Mouse (Mus musculus): ENCODE data around the gene Rnaseh1. TPM values are rescaled to one million over a fixed set of nuclear protein-coding genes. Genes with fewer than 3 reads are reported as not detected.

Rnaseh1 gene
- polyA plus RNA-seq, 1 experiment from 2014 or later = 31.7 TPM

DNA sequence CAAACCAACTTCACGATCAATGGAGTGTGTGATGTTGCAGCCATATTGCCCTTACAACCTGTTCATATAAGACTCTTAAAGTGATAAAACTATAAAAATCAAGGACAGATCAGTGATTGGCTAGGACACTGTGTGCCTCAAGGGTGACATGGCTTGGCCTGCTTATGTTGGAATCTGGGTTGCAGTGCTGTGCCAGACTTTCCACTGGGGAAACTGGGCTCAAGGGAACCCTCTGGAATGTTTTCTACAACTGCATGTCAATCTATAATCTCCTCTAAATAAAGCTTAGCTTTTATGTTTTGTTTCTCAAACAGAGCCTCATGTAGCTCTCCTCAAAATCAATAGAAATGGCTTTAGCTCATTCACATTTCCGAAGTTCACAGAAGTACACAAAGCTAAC, 25.2 kb upstream of the Rnaseh1 start:
- ATAC-seq (ENCODE audit: insufficient number of reproducible peaks, insufficient read depth, low FRiP score, low TSS enrichment, low read depth) = no peak
- Histone ChIP-seq H3K27me3 (no peaks in the 10 kb centered on the region), H3K4me3 (no peak overlapping the region)

DNA sequence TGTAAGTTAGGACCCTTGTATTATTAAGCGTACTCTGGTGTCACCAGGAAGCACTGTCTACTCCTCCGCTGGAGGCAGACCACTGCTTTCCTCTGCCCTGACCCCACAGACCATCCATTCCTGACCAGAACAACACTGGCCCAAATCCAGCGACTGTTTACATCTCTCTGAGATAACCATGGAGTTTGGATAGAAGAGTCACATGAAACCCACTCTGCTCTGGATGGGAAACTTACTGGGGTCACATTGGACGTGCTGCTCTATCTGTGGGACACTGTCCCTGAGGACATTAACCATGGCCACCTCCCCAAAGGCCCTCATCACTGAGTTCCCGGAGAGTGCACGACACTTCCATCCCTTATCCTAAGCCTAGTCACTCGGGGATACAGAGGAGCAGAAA, 24.0 kb upstream of the Rnaseh1 start:
- 82% methylated on average over 7 of the region's 7 CpGs for WGBS
- Histone ChIP-seq H3K4me3 (no peak overlapping the region), H3K9ac (no peak overlapping the region), H3K4me1 (0 out of 2 replicates have a peak, but pooled peaks cover 13% of the 10 kb centered on the region), H3K9me3 (no peaks in the 10 kb centered on the region), H3K27ac (no peak overlapping the region), H3K36me3 (peaks cover 26% of the 10 kb centered on the region), H3K4me2 (no peak overlapping the region), H3K27me3 (no peaks in the 10 kb centered on the region)
- no peak for ATAC-seq (ENCODE audit: insufficient number of reproducible peaks, insufficient read depth, low FRiP score, low TSS enrichment, low read depth)

More for the DNA sequence above, 25.2 kb upstream of the Rnaseh1 start:
- Histone ChIP-seq H3K4me1 (0 out of 2 replicates have a peak, but pooled peaks cover 13% of the 10 kb centered on the region), H3K36me3 (peaks cover 14% of the 10 kb centered on the region), H3K9ac (no peak overlapping the region), H3K27ac (no peak overlapping the region), H3K9me3 (no peaks in the 10 kb centered on the region), H3K4me2 (no peak overlapping the region)
- WGBS = 85% methylated on average over 2 of the region's 2 CpGs

DNA sequence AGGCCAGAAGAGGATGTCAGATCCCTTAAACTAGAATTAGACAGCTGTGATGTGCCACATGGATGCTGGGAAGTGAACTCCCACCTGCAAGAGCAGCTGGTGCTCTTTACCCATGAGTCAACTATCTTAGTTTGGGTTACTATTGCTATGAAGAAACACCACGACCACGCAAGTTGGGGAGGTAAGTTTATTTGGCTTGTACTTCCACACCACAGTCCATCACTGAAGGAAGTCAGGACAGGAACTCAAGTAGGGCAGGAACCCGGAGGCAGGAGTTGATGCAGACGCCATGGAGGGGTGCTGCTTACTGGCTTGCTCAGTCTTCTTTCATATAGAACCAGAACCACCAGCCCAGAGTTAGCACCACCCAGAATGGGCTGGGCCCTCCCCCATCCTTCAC, 22.3 kb upstream of the Rnaseh1 start:
- H3K4me3 ChIP-seq = no peak overlapping the region
- H3K27me3 ChIP-seq = no peaks in the 10 kb centered on the region
- H3K4me2 ChIP-seq = no peak overlapping the region
- WGBS = 67% methylated on average over 4 of the region's 4 CpGs
- H3K9me3 ChIP-seq = no peaks in the 10 kb centered on the region
- H3K36me3 ChIP-seq = peaks cover 43% of the 10 kb centered on the region
- no peak overlapping the region for H3K27ac ChIP-seq
- no peak for ATAC-seq (ENCODE audit: insufficient number of reproducible peaks, insufficient read depth, low FRiP score, low TSS enrichment, low read depth)
- no peak overlapping the region for H3K9ac ChIP-seq
- H3K4me1 ChIP-seq = 0 out of 2 replicates have a peak, but pooled peaks cover 5% of the 10 kb centered on the region

DNA sequence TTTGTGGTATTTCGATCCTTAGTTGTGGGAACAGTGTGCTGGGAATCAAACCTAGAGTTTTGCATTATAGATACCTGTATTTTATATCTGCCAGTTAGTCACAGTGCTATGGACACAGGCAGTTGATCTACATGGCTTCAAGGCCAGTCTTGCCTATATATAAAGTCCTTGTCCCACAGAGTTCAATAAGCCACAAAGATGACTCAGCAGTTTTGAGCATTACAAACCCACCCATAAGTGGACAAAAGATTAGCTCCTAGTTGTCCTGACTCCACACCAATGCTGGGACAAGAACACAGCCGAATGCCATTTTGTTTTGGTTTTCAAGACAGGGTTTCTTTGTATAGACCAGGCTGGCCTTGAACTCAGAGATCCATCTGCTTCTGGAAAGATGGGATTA, 21.0 kb upstream of the Rnaseh1 start:
- no peak for ATAC-seq (ENCODE audit: insufficient number of reproducible peaks, insufficient read depth, low FRiP score, low TSS enrichment, low read depth)
- Histone ChIP-seq H3K4me3 (no peak overlapping the region), H3K4me2 (no peak overlapping the region), H3K9me3 (no peaks in the 10 kb centered on the region), H3K4me1 (peaks cover 12% of the 10 kb centered on the region; the same call in 1 of the 2 replicates), H3K9ac (no peak overlapping the region), H3K36me3 (peaks cover 56% of the 10 kb centered on the region), H3K27ac (no peak overlapping the region), H3K27me3 (no peaks in the 10 kb centered on the region)
- 87% methylated on average over 2 of the region's 2 CpGs for WGBS

DNA sequence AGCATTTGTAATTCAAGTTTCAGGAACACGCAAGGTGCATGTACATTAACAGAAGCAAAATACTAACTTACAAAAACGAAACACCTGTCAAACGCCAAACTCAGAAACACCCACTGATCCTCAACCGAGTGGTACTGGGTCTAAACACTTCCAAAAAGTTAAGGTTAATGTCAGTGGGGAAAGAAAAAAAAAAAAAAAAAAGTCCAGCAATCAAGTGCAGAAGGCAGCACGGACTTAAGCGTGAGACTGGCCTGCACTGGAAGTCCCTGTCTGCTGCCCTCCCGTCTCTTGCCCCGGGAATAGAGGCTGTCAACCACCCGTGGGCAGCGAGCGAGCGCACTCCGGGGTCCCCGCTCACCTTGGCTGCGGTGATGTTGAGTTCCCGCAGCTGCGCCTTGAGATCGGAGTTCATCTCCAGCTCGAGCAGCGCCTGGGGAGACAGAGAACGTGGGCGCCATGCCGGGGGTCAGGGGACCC, 14.3 kb upstream of the Rnaseh1 start:
- Histone ChIP-seq H3K4me2 (peak overlapping the region; percentile 82), H3K9ac (peak overlapping the region; percentile 99), H3K27me3 (no peaks in the 10 kb centered on the region), H3K36me3 (peaks cover 45% of the 10 kb centered on the region), H3K9me3 (no peaks in the 10 kb centered on the region), H3K27ac (peak overlapping the region; percentile 92), H3K4me1 (peaks cover 26% of the 10 kb centered on the region), H3K4me3 (peak overlapping the region; percentile 89)
- no peak for ATAC-seq (ENCODE audit: insufficient number of reproducible peaks, insufficient read depth, low FRiP score, low TSS enrichment, low read depth)
- 1% methylated on average over 23 of the region's 23 CpGs for WGBS

DNA sequence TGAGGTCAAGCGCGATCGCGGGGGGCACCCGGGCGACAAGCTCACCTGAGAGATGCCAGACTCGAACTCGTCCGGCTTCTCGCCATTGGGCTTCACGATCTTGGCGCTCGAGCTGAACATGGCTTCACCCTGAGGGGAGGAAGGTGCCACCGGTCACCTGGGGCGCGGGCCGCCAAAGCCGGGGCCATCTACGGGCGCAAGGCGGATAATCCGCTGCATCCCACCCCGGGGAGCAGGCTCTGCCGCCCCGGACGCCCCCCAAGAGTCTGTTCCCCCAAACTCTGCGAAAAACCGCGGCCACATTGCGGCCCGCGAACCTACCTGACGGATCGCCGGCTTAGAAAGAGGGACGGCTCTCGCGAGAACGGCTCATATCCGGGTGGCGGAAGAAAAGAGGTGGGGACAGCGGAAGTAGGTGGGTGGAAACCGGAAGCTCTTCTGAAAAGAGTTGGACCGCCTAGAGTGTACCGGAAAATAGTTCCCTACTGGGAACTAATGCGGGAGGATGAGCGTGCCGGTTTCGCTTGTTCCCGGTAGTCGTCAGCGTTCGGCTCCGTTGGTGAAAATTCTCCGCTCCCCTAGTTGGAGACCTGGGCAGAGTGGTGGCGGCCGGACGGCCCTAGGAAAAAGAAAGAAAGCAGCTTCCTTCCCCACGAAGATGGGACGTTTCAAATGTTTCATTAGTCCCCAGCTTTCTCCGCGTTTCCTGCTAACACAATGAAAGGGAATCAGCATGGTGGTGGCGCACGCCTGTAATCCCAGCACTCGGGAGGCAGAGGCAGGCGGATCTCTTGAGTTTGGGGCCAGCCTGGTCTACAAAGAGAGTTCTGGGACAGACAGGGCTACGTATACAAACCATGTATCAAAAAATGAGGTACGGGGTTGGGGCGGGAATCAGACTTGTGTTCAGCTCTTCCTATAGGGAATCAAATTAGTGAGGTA, 13.6 kb upstream of the Rnaseh1 start, which contains the start of gene Rps7:
Gene Rps7 (minus strand): TSS at position 419 of the 942 bp plus-strand sequence.
- Histone ChIP-seq H3K36me3 (peaks cover 38% of the 10 kb centered on the region), H3K27ac (peak within 1 kb of the TSS; percentile 92), H3K4me3 (peak within 1 kb of the TSS; percentile 89), H3K4me1 (peaks cover 26% of the 10 kb centered on the region), H3K27me3 (no peaks in the 10 kb centered on the region), H3K9me3 (no peaks in the 10 kb centered on the region), H3K4me2 (peak within 1 kb of the TSS; percentile 82), H3K9ac (peak within 1 kb of the TSS; percentile 99)
- 6% methylated on average over 69 of the region's 69 CpGs for WGBS
- ATAC-seq (ENCODE audit: insufficient number of reproducible peaks, insufficient read depth, low FRiP score, low TSS enrichment, low read depth) = peak; percentile 92

DNA sequence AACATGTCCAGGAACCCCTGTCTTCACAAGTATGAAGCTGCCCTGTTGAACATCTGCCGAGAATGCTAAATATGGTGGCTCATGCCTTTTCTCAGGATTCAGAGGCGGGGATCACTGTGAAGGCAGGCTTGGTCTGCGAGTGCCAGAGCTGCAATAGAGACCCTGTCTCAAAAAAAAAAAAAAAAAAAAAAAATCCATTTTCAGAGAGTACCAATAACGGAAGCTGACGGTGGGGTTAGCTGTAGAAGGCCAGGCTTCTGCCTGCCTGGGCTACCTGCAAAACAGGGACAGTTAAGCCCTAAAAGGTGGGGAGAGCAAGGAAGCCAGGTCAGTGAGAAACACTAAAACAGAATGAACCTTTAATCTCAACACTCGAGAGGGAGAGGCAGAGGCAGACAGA, 12.9 kb upstream of the Rnaseh1 start:
- ATAC-seq (ENCODE audit: insufficient number of reproducible peaks, insufficient read depth, low FRiP score, low TSS enrichment, low read depth) = no peak

DNA sequence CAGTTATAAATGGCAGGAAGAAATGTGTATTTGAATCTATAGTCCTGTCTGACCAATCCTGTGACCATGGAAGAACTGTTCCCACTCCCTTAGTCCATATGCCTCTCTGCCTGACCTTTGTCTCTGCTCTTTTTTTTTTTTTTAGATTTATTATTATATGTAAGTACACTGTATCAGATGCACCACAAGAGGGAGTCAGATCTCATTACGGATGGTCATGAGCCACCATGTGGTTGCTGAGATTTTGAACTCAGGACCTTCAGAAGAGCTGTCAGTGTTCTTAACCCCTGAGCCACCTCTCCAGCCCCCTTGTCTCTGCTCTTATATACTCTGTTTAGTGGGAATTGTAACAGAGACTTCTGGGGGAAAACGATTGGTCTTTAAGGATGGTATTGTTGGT, 10.6 kb upstream of the Rnaseh1 start:
- ATAC-seq (ENCODE audit: insufficient number of reproducible peaks, insufficient read depth, low FRiP score, low TSS enrichment, low read depth) = no peak
- H3K9me3 ChIP-seq = no peaks in the 10 kb centered on the region
- H3K4me2 ChIP-seq = no peak overlapping the region
- 60% methylated on average over 2 of the region's 2 CpGs for WGBS
- no peak overlapping the region for H3K4me3 ChIP-seq
- peaks cover 9% of the 10 kb centered on the region for H3K36me3 ChIP-seq
- no peak overlapping the region for H3K27ac ChIP-seq
- peaks cover 10% of the 10 kb centered on the region for H3K4me1 ChIP-seq
- H3K9ac ChIP-seq = no peak overlapping the region
- H3K27me3 ChIP-seq = peaks cover 4% of the 10 kb centered on the region

More for the DNA sequence above, 12.9 kb upstream of the Rnaseh1 start:
- no peaks in the 10 kb centered on the region for H3K9me3 ChIP-seq
- H3K27me3 ChIP-seq = no peaks in the 10 kb centered on the region
- H3K4me3 ChIP-seq = peak overlapping the region; percentile 89
- peaks cover 26% of the 10 kb centered on the region for H3K4me1 ChIP-seq
- peaks cover 31% of the 10 kb centered on the region for H3K36me3 ChIP-seq
- 91% methylated on average over 6 of the region's 6 CpGs for WGBS
- no peak overlapping the region for H3K27ac ChIP-seq
- H3K9ac ChIP-seq = no peak overlapping the region
- H3K4me2 ChIP-seq = peak overlapping the region; percentile 61

DNA sequence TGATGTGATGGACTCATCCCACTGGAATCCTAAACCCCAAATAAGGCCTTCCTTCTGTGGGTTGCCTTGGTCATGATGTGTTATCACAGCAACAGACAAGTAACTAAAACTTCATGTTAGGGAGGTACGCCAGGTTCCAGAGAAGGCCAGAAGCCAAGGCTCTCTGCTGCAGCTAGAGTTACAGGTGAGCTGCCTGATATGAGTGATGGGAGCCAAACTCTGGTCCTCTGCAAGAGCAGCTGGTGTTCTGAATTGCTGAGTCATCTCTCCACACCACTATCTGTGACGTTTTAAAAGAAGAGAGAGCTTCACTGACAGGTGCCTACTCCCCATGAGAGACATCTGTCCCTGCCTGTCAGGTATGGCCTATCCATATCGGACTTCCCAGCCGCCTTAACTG, 13.2 kb downstream of the Rnaseh1 start:
- no peak for ATAC-seq (ENCODE audit: insufficient number of reproducible peaks, insufficient read depth, low FRiP score, low TSS enrichment, low read depth)
- 80% methylated on average over 4 of the region's 4 CpGs for WGBS

DNA sequence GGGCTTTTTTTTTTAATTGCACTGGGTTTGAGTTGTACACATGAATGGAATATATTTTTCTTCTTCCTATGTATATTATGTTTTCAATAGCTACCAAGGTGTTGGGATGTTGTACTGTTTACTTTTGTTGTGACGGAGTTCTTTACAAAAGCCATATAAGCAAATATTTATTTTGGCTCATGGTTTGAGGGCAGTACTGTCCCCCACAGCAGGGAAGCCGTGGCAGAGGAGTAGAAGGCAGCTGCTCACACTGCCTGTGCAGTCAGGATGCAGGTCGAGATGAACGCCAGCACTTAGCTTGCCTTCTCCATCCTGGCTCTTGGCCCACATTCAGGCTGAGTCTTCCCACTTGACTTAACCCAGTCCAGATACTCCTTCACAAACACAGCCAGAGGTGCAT, 17.3 kb downstream of the Rnaseh1 start:
- Histone ChIP-seq H3K9me3 (no peaks in the 10 kb centered on the region), H3K9ac (no peak overlapping the region), H3K4me3 (no peak overlapping the region), H3K4me1 (peaks cover 10% of the 10 kb centered on the region), H3K4me2 (no peak overlapping the region), H3K36me3 (peaks cover 8% of the 10 kb centered on the region; the same call in 1 of the 2 replicates), H3K27me3 (no peaks in the 10 kb centered on the region), H3K27ac (no peak overlapping the region)
- no peak for ATAC-seq (ENCODE audit: insufficient number of reproducible peaks, insufficient read depth, low FRiP score, low TSS enrichment, low read depth)
- WGBS = 67% methylated on average over 4 of the region's 4 CpGs

More for the DNA sequence above, 13.2 kb downstream of the Rnaseh1 start:
- peaks cover 9% of the 10 kb centered on the region for H3K4me1 ChIP-seq
- H3K36me3 ChIP-seq = peaks cover 45% of the 10 kb centered on the region
- no peak overlapping the region for H3K4me3 ChIP-seq
- H3K27ac ChIP-seq = no peak overlapping the region
- no peaks in the 10 kb centered on the region for H3K9me3 ChIP-seq
- no peaks in the 10 kb centered on the region for H3K27me3 ChIP-seq
- H3K9ac ChIP-seq = no peak overlapping the region
- no peak overlapping the region for H3K4me2 ChIP-seq

DNA sequence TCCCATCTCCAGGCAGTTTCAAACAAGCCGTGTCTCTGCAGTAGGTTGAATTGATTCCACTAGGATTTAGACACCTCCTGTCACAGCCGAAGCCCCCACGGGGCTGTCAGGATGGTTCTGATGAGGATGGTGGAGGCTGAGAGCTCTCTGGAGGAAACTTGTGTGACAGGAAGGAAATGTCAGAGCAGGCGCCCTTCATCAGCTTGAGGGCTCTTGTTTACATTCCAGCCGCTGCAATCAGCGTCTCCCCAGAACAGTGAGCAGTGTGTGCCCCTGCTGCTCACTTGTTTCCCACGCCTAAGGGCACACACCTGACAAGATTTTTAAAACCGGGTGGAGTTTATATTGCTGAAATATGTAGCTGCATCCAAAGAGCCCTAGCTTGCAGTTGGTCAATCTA, 17.9 kb downstream of the Rnaseh1 start:
- no peak overlapping the region for H3K4me2 ChIP-seq
- H3K27ac ChIP-seq = no peak overlapping the region
- peaks cover 10% of the 10 kb centered on the region for H3K4me1 ChIP-seq
- no peak overlapping the region for H3K4me3 ChIP-seq
- WGBS = 15% methylated on average over 8 of the region's 8 CpGs
- H3K27me3 ChIP-seq = no peaks in the 10 kb centered on the region
- H3K36me3 ChIP-seq = peaks cover 4% of the 10 kb centered on the region; the same call in 1 of the 2 replicates
- peak overlapping the region; percentile 6; the same call in 1 of the 2 replicates for H3K9ac ChIP-seq
- H3K9me3 ChIP-seq = no peaks in the 10 kb centered on the region
- ATAC-seq (ENCODE audit: insufficient number of reproducible peaks, insufficient read depth, low FRiP score, low TSS enrichment, low read depth) = no peak

All from embryonic facial prominence, embryonic 13.5 days (tissue).